Mouse (Mus musculus) natural killer cell, adult 2 months (primary cell): Measurements from ENCODE around the gene Apaf1.
A peak's percentile ranks its signal among the peaks of the same experiment; 100 is the strongest.

ENCODE experiments used
- DNase-seq, 2 experiments: peaks; one replicate each; pipeline ENCODE4 v3.0.0; 2022; ENCODE audit warnings: low spot score in 2 of 2

The Apaf1 gene

DNA sequence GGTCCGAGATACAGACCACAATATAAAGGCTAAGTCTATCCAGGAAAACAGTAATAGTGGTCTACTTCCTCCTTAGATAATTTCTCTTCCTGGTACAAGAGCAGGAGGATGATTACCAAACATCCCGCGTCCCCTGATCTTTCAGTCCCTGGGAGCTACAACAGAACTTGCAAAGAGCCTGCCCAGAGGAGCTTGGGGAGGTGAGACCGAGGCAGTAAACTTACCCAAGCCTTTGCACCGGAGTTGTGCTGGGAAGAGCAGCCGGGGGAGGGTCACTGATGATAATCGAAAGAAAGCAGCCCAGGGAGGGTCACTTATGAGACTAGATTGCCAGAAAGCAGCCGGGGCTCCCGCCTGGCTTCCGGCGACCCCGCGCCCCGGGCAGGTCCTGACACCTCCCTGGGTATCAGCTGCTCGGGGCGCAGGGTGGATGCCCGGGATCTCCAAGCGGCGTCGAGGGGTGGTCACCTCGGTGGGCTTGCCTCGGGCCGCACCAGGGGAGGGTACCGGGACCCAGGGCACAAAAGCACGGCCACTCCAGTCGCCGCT lies 537 bp downstream of the Apaf1 start:
- DNase-seq, result no peak

DNA sequence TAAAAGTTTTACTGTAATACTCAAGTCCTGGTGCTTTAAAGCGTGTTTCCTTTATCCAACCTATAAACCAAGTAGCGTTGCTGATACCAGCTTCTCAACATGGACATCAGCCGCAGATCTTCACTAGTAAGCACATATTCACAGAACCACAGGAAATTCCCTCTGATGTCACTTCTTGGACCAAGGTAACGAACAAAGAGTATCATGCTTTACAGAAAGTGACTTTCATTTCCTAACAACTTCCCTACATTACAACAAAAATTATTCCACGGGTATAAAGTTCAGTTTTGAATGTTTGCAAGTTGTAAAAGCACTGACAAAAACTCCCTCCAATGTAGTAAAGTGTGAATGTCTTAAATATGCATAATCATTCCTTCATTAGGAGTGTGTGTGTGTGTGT lies 2.0 kb downstream of the Apaf1 start:
- DNase-seq, result no peak

- peak in 1 of 2 experiments; percentile 5 for DNase-seq
These were observed 5.9 kb downstream of the Apaf1 start for GRCm38 (mm10) chr10:91076667-91077066.

- no peak for DNase-seq
These were observed 9.2 kb downstream of the Apaf1 start for GRCm38 (mm10) chr10:91073345-91073744.

- no peak for DNase-seq
These were observed 10.8 kb downstream of the Apaf1 start for GRCm38 (mm10) chr10:91071768-91072167.

- DNase-seq, result no peak
These were observed 20.2 kb downstream of the Apaf1 start for GRCm38 (mm10) chr10:91062355-91062754.

- DNase-seq, result no peak
These were observed 21.8 kb downstream of the Apaf1 start for GRCm38 (mm10) chr10:91060742-91061141.

- no peak for DNase-seq
These were observed 29.8 kb downstream of the Apaf1 start for GRCm38 (mm10) chr10:91052734-91053133.

GRCm38 (mm10) chr10:91051156-91051555 lies 31.4 kb downstream of the Apaf1 start:
- DNase-seq, result no peak

- DNase-seq, result no peak
These were observed 32.9 kb downstream of the Apaf1 start for GRCm38 (mm10) chr10:91049696-91050095.

GRCm38 (mm10) chr10:91033942-91034341 lies 48.6 kb downstream of the Apaf1 start:
- peak; percentile 14 to 57 for DNase-seq

DNA sequence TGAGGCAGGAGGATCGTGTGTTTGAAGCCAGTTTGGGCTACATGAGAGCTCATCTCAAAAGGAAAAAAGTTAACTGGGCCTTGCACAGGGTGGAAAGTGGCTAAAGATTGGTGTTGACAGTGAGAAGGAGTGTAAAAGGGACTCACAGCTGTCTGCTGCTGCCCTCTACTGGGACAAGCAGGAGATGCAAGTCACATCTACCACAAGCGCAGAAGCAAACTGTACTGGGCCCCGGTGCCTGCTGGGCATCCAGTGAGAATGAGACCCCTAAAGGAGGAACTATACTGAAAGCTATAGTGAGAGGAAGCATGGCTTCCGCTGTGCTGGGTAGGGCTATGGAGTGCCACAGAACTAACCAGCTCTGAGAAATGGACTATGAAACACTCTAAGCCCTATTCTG lies 50.2 kb downstream of the Apaf1 start:
- peak; percentile 23 to 64 for DNase-seq

DNA sequence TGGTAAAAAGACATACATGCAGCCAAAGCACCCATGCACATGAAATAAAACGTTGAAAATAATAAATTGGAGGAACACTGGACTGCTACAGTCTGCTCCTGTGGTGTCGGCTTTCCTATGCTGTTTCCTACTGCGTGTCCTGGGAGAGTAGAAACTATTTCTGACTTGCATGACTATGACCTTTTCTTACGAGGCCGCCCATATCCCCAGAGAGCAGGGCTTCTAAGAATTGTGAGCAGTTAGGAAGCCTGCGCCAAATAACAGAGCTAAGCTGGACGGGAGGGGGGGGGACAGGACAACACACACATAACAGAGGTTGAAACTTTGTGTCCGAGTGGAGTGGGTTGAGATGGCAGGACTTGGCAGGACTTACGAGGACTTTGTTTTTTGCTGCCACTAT lies 51.4 kb downstream of the Apaf1 start:
- DNase-seq, result no peak

DNA sequence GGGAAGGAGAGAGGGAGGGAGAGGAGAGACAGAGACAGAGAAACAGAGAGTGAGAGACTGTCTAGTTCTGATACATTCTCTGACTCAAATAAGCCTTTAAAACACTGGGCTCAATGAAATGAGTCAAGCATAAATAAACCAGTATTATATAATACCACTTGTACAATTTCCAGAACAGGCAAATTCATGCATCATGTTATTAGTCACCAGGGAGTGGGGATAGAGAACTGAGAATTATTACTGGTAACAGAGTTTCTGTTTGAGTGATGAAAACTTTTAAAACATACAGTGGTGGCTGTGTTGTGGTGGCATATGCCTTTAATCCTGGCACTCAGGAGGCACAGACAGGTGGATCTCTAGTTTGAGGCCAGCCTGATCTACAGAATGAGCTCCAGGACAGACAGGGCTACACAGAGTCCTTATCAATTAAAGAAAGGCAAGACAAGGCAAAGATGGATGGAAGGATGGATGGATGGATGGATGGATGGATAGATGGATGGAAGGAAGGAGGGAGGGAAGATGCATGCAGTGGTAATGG lies 53.5 kb downstream of the Apaf1 start:
- DNase-seq, result no peak

DNA sequence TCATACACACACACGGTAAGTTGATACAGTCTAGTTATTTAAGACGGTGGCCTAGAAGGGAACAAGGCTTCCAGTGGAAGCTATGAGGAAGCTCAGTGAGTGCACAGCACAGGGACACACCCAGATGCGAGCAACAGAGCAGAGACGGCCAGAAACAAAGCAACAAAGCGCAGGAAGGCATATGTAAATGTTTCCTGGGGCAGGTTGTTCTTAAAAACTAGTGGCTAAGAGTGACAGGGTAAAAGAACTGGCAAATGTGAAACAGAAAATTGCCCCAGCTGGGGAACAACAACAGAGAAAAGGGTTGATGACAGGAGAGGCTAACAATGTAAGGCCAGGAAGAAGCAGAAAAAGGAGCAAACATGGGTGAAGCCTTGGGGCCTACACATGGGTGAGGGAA lies 54.6 kb downstream of the Apaf1 start:
- peak in 1 of 2 experiments; percentile 13 for DNase-seq

- DNase-seq, result no peak
These were observed 55.1 kb downstream of the Apaf1 start for GRCm38 (mm10) chr10:91027468-91027867.

- DNase-seq, result no peak
These were observed 76.6 kb downstream of the Apaf1 start for GRCm38 (mm10) chr10:91005858-91006538.

- no peak for DNase-seq
These were observed 81.1 kb downstream of the Apaf1 start for GRCm38 (mm10) chr10:91001421-91001820.

DNA sequence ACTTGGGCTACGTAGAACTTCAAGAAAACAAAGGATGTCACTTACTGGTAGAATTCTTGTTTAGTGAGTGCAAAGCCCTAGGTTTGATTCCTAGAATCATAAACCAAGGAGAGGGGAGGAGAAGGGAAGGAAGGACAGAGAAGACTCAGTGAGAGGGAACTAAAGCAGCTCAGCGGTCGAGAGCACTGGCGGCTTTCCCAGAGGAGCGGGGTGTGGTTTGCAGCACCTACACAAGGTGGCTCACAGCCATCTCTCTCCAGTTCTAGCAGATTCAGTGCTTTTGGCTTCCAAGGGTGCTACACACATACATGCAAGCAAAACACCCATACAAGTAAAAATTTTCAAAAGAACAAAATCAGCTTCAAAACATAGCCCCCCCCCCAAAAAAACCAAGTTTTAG lies 82.7 kb downstream of the Apaf1 start:
- DNase-seq, result no peak

DNA sequence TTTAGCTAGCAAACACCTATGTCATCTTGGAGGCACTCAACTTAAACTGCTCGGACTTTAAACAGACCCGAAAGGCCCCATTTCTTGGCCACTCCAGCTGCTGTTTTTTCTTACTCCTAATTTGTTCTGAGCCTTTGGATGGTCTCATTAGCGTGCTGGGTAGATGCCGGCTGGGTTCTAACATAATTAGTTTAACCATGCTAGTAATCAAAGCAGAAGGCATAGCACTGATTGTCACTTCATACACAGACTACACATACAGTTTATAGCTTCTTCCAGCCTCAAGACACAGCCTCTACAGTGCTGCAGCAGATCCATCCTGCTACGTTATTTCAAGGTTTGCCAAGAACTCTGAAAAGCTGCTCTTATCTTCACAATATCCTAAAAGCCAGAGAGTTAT lies 88.7 kb downstream of the Apaf1 start:
- no peak for DNase-seq

GRCm38 (mm10) chr10:90992237-90992636 lies 90.3 kb downstream of the Apaf1 start:
- DNase-seq, result no peak

GRCm38 (mm10) chr10:90990340-90990739 lies 92.2 kb downstream of the Apaf1 start:
- DNase-seq, result peak in 1 of 2 experiments; percentile 7

GRCm38 (mm10) chr10:90983046-90983445 lies 99.5 kb downstream of the Apaf1 start:
- no peak for DNase-seq

GRCm38 (mm10) chr10:90981811-90982210 lies 100.8 kb downstream of the Apaf1 start:
- DNase-seq, result no peak
